Mouse (Mus musculus) natural killer cell, adult 2 months (primary cell): ENCODE results near the gene Cmc1.

ENCODE experiments used
- DNase-seq, 2 experiments: peaks; one replicate each; pipeline ENCODE4 v3.0.0; 2022; ENCODE audit warnings: low spot score in 2 of 2

The Cmc1 gene

GRCm38 (mm10) chr9:118149407-118150402 lies at the start of gene Cmc1:
Cmc1 (minus strand) TSS chr9:118150177.
- DNase-seq, result peak; percentile 73

- no peak for DNase-seq
Measured at GRCm38 (mm10) chr9:118198557-118198956, 48.6 kb upstream of the Cmc1 start.

- peak in 1 of 2 experiments; percentile 29 for DNase-seq
Measured at GRCm38 (mm10) chr9:118196661-118197390, 46.8 kb upstream of the Cmc1 start.

- DNase-seq, result no peak
Measured at GRCm38 (mm10) chr9:118193263-118193662, 43.3 kb upstream of the Cmc1 start.

- DNase-seq, result no peak
Measured at GRCm38 (mm10) chr9:118191276-118191675, 41.3 kb upstream of the Cmc1 start.

- DNase-seq, result no peak
Measured at GRCm38 (mm10) chr9:118188374-118188773, 38.4 kb upstream of the Cmc1 start.

- no peak for DNase-seq
Measured at GRCm38 (mm10) chr9:118187420-118187819, 37.4 kb upstream of the Cmc1 start.

- no peak for DNase-seq
Measured at GRCm38 (mm10) chr9:118186776-118187175, 36.8 kb upstream of the Cmc1 start.

- DNase-seq, result no peak
Measured at GRCm38 (mm10) chr9:118179136-118180025, 29.4 kb upstream of the Cmc1 start.

- no peak for DNase-seq
Measured at GRCm38 (mm10) chr9:118176687-118177086, 26.7 kb upstream of the Cmc1 start.

GRCm38 (mm10) chr9:118175411-118175810 lies 25.4 kb upstream of the Cmc1 start:
- DNase-seq, result no peak

- DNase-seq, result no peak
Measured at GRCm38 (mm10) chr9:118173086-118173485, 23.1 kb upstream of the Cmc1 start.

- peak; percentile 47 to 49 for DNase-seq
Measured at GRCm38 (mm10) chr9:118168544-118168943, 18.6 kb upstream of the Cmc1 start.

GRCm38 (mm10) chr9:118167606-118168005 lies 17.6 kb upstream of the Cmc1 start:
- DNase-seq, result peak; percentile 42 to 50

- no peak for DNase-seq
Measured at GRCm38 (mm10) chr9:118161536-118161935, 11.6 kb upstream of the Cmc1 start.

GRCm38 (mm10) chr9:118159936-118160335 lies 10.0 kb upstream of the Cmc1 start:
- no peak for DNase-seq

- no peak for DNase-seq
Measured at GRCm38 (mm10) chr9:118158201-118158600, 8.2 kb upstream of the Cmc1 start.

- no peak for DNase-seq
Measured at GRCm38 (mm10) chr9:118157234-118157633, 7.3 kb upstream of the Cmc1 start.

GRCm38 (mm10) chr9:118154666-118155065 lies 4.7 kb upstream of the Cmc1 start:
- DNase-seq, result no peak

- DNase-seq, result no peak
Measured at GRCm38 (mm10) chr9:118151221-118151507, 1.2 kb upstream of the Cmc1 start.

GRCm38 (mm10) chr9:118150429-118151220 lies 648 bp upstream of the Cmc1 start:
- DNase-seq, result no peak
